Mouse (Mus musculus): ENCODE results near the gene Nova2. TPM values are rescaled to one million over a fixed set of nuclear protein-coding genes. Genes with fewer than 3 reads are reported as not detected.

Gene Nova2
- polyA plus RNA-seq, 2 experiments: 0.05 to 0.11 TPM

DNA sequence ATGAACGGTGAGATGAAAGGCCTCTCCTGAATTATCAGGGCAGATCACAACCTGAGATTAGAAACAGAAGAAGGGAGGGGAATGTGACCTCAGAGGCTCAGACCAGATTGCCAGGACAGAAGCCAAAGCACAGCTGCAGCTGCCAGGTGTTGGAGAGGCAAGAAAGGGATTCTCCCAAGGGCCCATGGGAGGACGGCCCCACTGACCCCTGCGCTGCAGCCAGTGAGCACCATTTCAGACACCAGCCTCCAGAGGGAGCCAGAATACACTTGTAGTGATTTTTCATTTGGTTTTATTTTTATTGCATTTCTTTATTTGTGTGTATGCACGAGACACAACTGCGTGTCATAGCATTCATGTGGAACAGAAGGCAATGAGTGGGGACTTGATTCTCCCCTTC is 29.2 kb upstream of the Nova2 start:
- H3K4me2 ChIP-seq (ENCODE audit: low read depth): no peak overlapping the region
- no peak overlapping the region for H3K9ac ChIP-seq (replicated peaks)
- WGBS (ENCODE audit: insufficient replicate concordance): 60% methylated on average over 5 of the region's 5 CpGs
- TF ChIP-seq CTCF (IDR thresholded peaks at IDR 0.05; ENCODE audit: low read depth) (peak; percentile 53), EP300 (IDR thresholded peaks at IDR 0.05; ENCODE audit: low read depth) (no peak)
- DNase-seq (ENCODE audit: low read depth in 3 of 3, low spot score in 3 of 3) (no peak), ATAC-seq (ENCODE audit: insufficient read depth) (no peak)
- no peak overlapping the region for H3K27ac ChIP-seq
- H3K27me3 ChIP-seq (ENCODE audit: control insufficient read depth, insufficient read depth, low read length): peaks cover 14% of the 10 kb centered on the region
- no peaks in the 10 kb centered on the region for H3K36me3 ChIP-seq (replicated peaks; ENCODE audit: control insufficient read depth, insufficient read depth, low read depth)
- peaks cover 0 to 2% of the 10 kb centered on the region in 2 experiments; a peak in 2 of 4 replicates for H3K4me1 ChIP-seq (replicated peaks; ENCODE audit: control insufficient read depth in 2 of 2, insufficient read depth in 2 of 2, low read length in 1 of 2)
- no peaks in the 10 kb centered on the region for H3K9me3 ChIP-seq (ENCODE audit: control insufficient read depth, low read length)
- H3K4me3 ChIP-seq (ENCODE audit: insufficient read depth in 1 of 2, low read depth in 2 of 2, low read length in 2 of 2): no peak overlapping the region

DNA sequence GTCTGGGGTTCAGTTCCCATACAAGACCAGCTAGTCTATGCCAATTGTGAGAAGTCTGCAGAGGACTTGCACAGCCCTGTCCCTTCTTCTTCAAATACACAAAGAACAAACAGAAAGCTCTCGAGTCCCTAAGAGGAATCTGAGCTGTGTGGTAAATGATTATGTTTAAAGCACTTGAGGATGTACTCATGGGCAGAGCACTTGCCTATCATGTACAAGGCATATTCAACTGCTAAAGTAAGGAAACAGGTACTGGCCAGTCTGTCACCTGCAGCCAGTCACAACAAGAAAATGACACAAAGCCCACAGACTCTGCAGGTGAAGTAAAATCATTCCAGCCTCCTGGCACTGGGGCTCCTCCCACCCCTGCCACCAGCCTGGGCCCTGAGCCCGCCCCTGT is 25.2 kb upstream of the Nova2 start:
- H3K9ac ChIP-seq (replicated peaks): no peak overlapping the region
- H3K4me1 ChIP-seq (replicated peaks; ENCODE audit: control insufficient read depth in 2 of 2, insufficient read depth in 2 of 2, low read length in 1 of 2): no peaks in the 10 kb centered on the region
- H3K9me3 ChIP-seq (ENCODE audit: control insufficient read depth, low read length): no peaks in the 10 kb centered on the region
- 65% methylated on average over 2 of the region's 2 CpGs for WGBS (ENCODE audit: insufficient replicate concordance)
- no peaks in the 10 kb centered on the region for H3K36me3 ChIP-seq (replicated peaks; ENCODE audit: control insufficient read depth, insufficient read depth, low read depth)
- no peaks in the 10 kb centered on the region for H3K27me3 ChIP-seq (ENCODE audit: control insufficient read depth, insufficient read depth, low read length)
- TF ChIP-seq EP300 (IDR thresholded peaks at IDR 0.05; ENCODE audit: low read depth): no peak
- TF ChIP-seq CTCF (IDR thresholded peaks at IDR 0.05; ENCODE audit: low read depth): no peak
- H3K27ac ChIP-seq: no peak overlapping the region
- no peak for DNase-seq (ENCODE audit: low read depth in 3 of 3, low spot score in 3 of 3)
- H3K4me2 ChIP-seq (ENCODE audit: low read depth): no peak overlapping the region
- H3K4me3 ChIP-seq (ENCODE audit: insufficient read depth in 1 of 2, low read depth in 2 of 2, low read length in 2 of 2): no peak overlapping the region
- ATAC-seq (ENCODE audit: insufficient read depth): no peak

- H3K4me3 ChIP-seq (ENCODE audit: insufficient read depth in 1 of 2, low read depth in 2 of 2, low read length in 2 of 2): no peak overlapping the region
- H3K4me2 ChIP-seq (ENCODE audit: low read depth): no peak overlapping the region
- WGBS (ENCODE audit: insufficient replicate concordance): 63% methylated on average over 3 of the region's 3 CpGs
- DNase-seq (ENCODE audit: low read depth in 3 of 3, low spot score in 3 of 3): no peak
- no peaks in the 10 kb centered on the region for H3K36me3 ChIP-seq (replicated peaks; ENCODE audit: control insufficient read depth, insufficient read depth, low read depth)
- H3K9me3 ChIP-seq (ENCODE audit: control insufficient read depth, low read length): no peaks in the 10 kb centered on the region
- no peak overlapping the region for H3K9ac ChIP-seq (replicated peaks)
- no peaks in the 10 kb centered on the region for H3K27me3 ChIP-seq (ENCODE audit: control insufficient read depth, insufficient read depth, low read length)
- ATAC-seq (ENCODE audit: insufficient read depth): no peak
- H3K27ac ChIP-seq: no peak overlapping the region
- TF ChIP-seq CTCF (IDR thresholded peaks at IDR 0.05; ENCODE audit: low read depth): no peak
- TF ChIP-seq EP300 (IDR thresholded peaks at IDR 0.05; ENCODE audit: low read depth): no peak
- H3K4me1 ChIP-seq (replicated peaks; ENCODE audit: control insufficient read depth in 2 of 2, insufficient read depth in 2 of 2, low read length in 1 of 2): no peaks in the 10 kb centered on the region
These were observed 23.2 kb upstream of the Nova2 start for GRCm38 (mm10) chr7:18902486-18902885.

DNA sequence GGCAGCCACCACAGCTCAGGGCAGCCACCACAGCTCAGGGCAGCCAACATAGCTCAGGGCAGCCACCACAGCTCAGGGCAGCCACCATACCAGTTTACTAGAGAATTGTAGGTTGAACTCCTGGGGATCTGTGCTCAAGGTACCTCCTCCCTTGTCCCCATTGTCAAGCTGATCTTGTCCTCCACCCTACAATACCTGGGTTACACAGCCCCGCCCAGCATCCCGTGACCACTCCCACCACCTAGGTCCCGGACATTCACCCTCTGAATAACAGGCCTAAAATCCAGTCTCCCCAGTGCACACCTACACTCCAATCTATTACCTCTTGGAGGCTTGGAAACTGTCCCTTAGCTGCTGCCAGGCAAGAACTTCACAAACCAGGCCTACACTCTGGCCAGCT is 20.7 kb upstream of the Nova2 start:
- 70% methylated on average over 3 of the region's 3 CpGs for WGBS (ENCODE audit: insufficient replicate concordance)
- no peak for TF ChIP-seq EP300 (IDR thresholded peaks at IDR 0.05; ENCODE audit: low read depth)
- no peak for TF ChIP-seq CTCF (IDR thresholded peaks at IDR 0.05; ENCODE audit: low read depth)
- no peak overlapping the region for H3K27ac ChIP-seq

GRCm38 (mm10) chr7:18909797-18910196 is 15.9 kb upstream of the Nova2 start:
- Histone ChIP-seq H3K4me2 (ENCODE audit: low read depth) (peak overlapping the region; percentile 87), H3K27me3 (ENCODE audit: control insufficient read depth, insufficient read depth, low read length) (no peaks in the 10 kb centered on the region), H3K27ac (no peak overlapping the region), H3K4me3 (ENCODE audit: insufficient read depth in 1 of 2, low read depth in 2 of 2, low read length in 2 of 2) (peak overlapping the region; percentile 66 to 98), H3K9ac (replicated peaks) (peak overlapping the region; percentile 59), H3K4me1 (replicated peaks; ENCODE audit: control insufficient read depth in 2 of 2, insufficient read depth in 2 of 2, low read length in 1 of 2) (peaks cover 2 to 13% of the 10 kb centered on the region in 2 experiments; a peak in 3 of 4 replicates), H3K9me3 (ENCODE audit: control insufficient read depth, low read length) (no peaks in the 10 kb centered on the region), H3K36me3 (replicated peaks; ENCODE audit: control insufficient read depth, insufficient read depth, low read depth) (no peaks in the 10 kb centered on the region)
- DNase-seq (ENCODE audit: low read depth in 3 of 3, low spot score in 3 of 3) (no peak), ATAC-seq (ENCODE audit: insufficient read depth) (peak; percentile 49)
- 2% methylated on average over 17 of the region's 17 CpGs for WGBS (ENCODE audit: insufficient replicate concordance)
- TF ChIP-seq CTCF (IDR thresholded peaks at IDR 0.05; ENCODE audit: low read depth) (no peak), EP300 (IDR thresholded peaks at IDR 0.05; ENCODE audit: low read depth) (no peak)

More for the DNA sequence above, 20.7 kb upstream of the Nova2 start:
- H3K9me3 ChIP-seq (ENCODE audit: control insufficient read depth, low read length): no peaks in the 10 kb centered on the region
- H3K4me1 ChIP-seq (replicated peaks; ENCODE audit: control insufficient read depth in 2 of 2, insufficient read depth in 2 of 2, low read length in 1 of 2): peaks cover 0 to 7% of the 10 kb centered on the region in 2 experiments; a peak in 2 of 4 replicates
- DNase-seq (ENCODE audit: low read depth in 3 of 3, low spot score in 3 of 3) (no peak), ATAC-seq (ENCODE audit: insufficient read depth) (no peak)
- no peaks in the 10 kb centered on the region for H3K36me3 ChIP-seq (replicated peaks; ENCODE audit: control insufficient read depth, insufficient read depth, low read depth)
- no peak overlapping the region for H3K9ac ChIP-seq (replicated peaks)
- no peak overlapping the region for H3K4me3 ChIP-seq (ENCODE audit: insufficient read depth in 1 of 2, low read depth in 2 of 2, low read length in 2 of 2)
- no peak overlapping the region for H3K4me2 ChIP-seq (ENCODE audit: low read depth)
- no peaks in the 10 kb centered on the region for H3K27me3 ChIP-seq (ENCODE audit: control insufficient read depth, insufficient read depth, low read length)
